Mouse (Mus musculus) MEL (cell line): ENCODE results near the gene P2rx7. TPM values are rescaled to one million over a fixed set of nuclear protein-coding genes. Genes with fewer than 3 reads are reported as not detected.
A peak's percentile ranks its signal among the peaks of the same experiment; 100 is the strongest.

Experiments
- DNase-seq: peaks from one replicate; pipeline ENCODE4 v3.0.0; 2011; ENCODE audit warnings: low read depth, low spot score
- H3K27ac ChIP-seq: 2 replicates; pipeline ENCODE4 v1.5.1; 2012; ENCODE audit warnings: low read depth, mild to moderate bottlenecking, control low read depth, low read length, moderate library complexity; ENCODE audit not compliant: control insufficient read depth
- H3K27me3 ChIP-seq, 2 experiments: fragments of 150-350 bp in 1 of 2; sonication (generic) in 1 of 2; 2 replicates each; pipeline ENCODE4 v1.6.1; 2012; ENCODE audit warnings: low read length in 2 of 2, mild to moderate bottlenecking in 2 of 2, improper control_type of control experiment in 1 of 2, moderate library complexity in 1 of 2; ENCODE audit not compliant: insufficient read depth in 2 of 2, control insufficient read depth in 1 of 2
- H3K36me3 ChIP-seq, 2 experiments: 2 replicates each; pipeline ENCODE4 v1.6.1; 2012 to 2014; ENCODE audit warnings: low read length in 2 of 2, improper control_type of control experiment in 1 of 2, inconsistent platforms in 1 of 2, mild to moderate bottlenecking in 1 of 2; ENCODE audit not compliant: insufficient read depth in 2 of 2, control insufficient read depth in 1 of 2
- H3K4me1 ChIP-seq, 2 experiments: fragments of 150-350 bp in 1 of 2; sonication (generic) in 1 of 2; 2 replicates each; pipeline ENCODE4 v1.6.1; 2012; ENCODE audit warnings: low read length in 2 of 2, improper control_type of control experiment in 1 of 2, mild to moderate bottlenecking in 1 of 2; ENCODE audit not compliant: insufficient read depth in 2 of 2, control insufficient read depth in 1 of 2
- H3K4me3 ChIP-seq, 2 experiments: fragments of 150-350 bp in 1 of 2; sonication (generic) in 1 of 2; 2 replicates each; pipeline ENCODE4 v1.5.1; 2012; ENCODE audit warnings: low read depth in 2 of 2, low read length in 2 of 2, mild to moderate bottlenecking in 2 of 2, moderate library complexity in 2 of 2, control low read depth in 1 of 2, improper control_type of control experiment in 1 of 2; ENCODE audit not compliant: control insufficient read depth in 1 of 2, insufficient read depth in 1 of 2
- H3K79me2 ChIP-seq: 2 replicates; pipeline ENCODE4 v1.6.1; 2012; ENCODE audit warnings: mild to moderate bottlenecking, low read length, moderate library complexity; ENCODE audit not compliant: control insufficient read depth, poor library complexity, insufficient read depth
- H3K9ac ChIP-seq: 2 replicates; pipeline ENCODE4 v1.6.1; 2012; ENCODE audit warnings: low read depth, mild to moderate bottlenecking, control low read depth, low read length, moderate library complexity; ENCODE audit not compliant: control insufficient read depth, poor library complexity, severe bottlenecking
- H3K9me3 ChIP-seq: fragments of 150-350 bp; sonication (generic); replicated peaks from 2 replicates; pipeline ENCODE4 v1.6.1; 2012; ENCODE audit warnings: mild to moderate bottlenecking, low read length, improper control_type of control experiment, moderate library complexity; ENCODE audit not compliant: insufficient read depth
- CTCF ChIP-seq, 3 experiments: IDR thresholded peaks in 2 of 3; conservative IDR thresholded peaks in 1 of 3; 2 replicates each; pipeline ENCODE4 v1.5.1; 2011 to 2012; ENCODE audit warnings: low read length in 3 of 3, low read depth in 2 of 3, mild to moderate bottlenecking in 2 of 3, improper control_type of control experiment in 1 of 3, inconsistent platforms in 1 of 3, mixed read lengths in 1 of 3, moderate library complexity in 1 of 3; ENCODE audit not compliant: control insufficient read depth in 1 of 3, insufficient read depth in 1 of 3, poor library complexity in 1 of 3, severe bottlenecking in 1 of 3
- ELF1 ChIP-seq: IDR thresholded peaks from 2 replicates; pipeline ENCODE4 v1.6.1; 2014; ENCODE audit warnings: low read depth, mild to moderate bottlenecking, inconsistent platforms, low read length, improper control_type of control experiment, moderate library complexity
- HCFC1 ChIP-seq: IDR thresholded peaks from 2 replicates; pipeline ENCODE4 v1.6.1; 2012; ENCODE audit warnings: low read depth, mild to moderate bottlenecking, inconsistent platforms, low read length, improper control_type of control experiment, moderate library complexity
- JUND ChIP-seq: IDR thresholded peaks from 2 replicates; pipeline ENCODE4 v1.6.1; 2011; ENCODE audit warnings: low read depth, mild to moderate bottlenecking, improper control_type of control experiment, low read length
- KAT2A ChIP-seq: conservative IDR thresholded peaks from 2 replicates; pipeline ENCODE4 v1.6.1; 2012; ENCODE audit warnings: low read depth, low read length, improper control_type of control experiment, inconsistent platforms
- MAFK ChIP-seq: IDR thresholded peaks from 2 replicates; pipeline ENCODE4 v1.6.1; 2011; ENCODE audit warnings: low read depth, mild to moderate bottlenecking, low read length, improper control_type of control experiment, borderline replicate concordance
- MAZ ChIP-seq: IDR thresholded peaks from 2 replicates; pipeline ENCODE4 v1.6.1; 2012; ENCODE audit warnings: low read depth, mild to moderate bottlenecking, inconsistent platforms, low read length, improper control_type of control experiment
- MYB ChIP-seq: IDR thresholded peaks from 2 replicates; pipeline ENCODE4 v1.6.1; 2011; ENCODE audit warnings: mild to moderate bottlenecking, low read depth, low read length, improper control_type of control experiment
- RAD21 ChIP-seq: IDR thresholded peaks from 2 replicates; pipeline ENCODE4 v1.6.1; 2011; ENCODE audit warnings: mild to moderate bottlenecking, low read depth, low read length, improper control_type of control experiment
- RCOR1 ChIP-seq: IDR thresholded peaks from 2 replicates; pipeline ENCODE4 v1.6.1; 2012; ENCODE audit warnings: low read depth, mild to moderate bottlenecking, inconsistent platforms, low read length, improper control_type of control experiment
- SMC3 ChIP-seq: IDR thresholded peaks from 2 replicates; pipeline ENCODE4 v1.6.1; 2011; ENCODE audit warnings: low read depth, low read length, improper control_type of control experiment
- TAL1 ChIP-seq: IDR thresholded peaks from 2 replicates; pipeline ENCODE4 v1.6.1; 2012; ENCODE audit warnings: mild to moderate bottlenecking, inconsistent platforms, low read length, moderate library complexity, mixed read lengths
- TBP ChIP-seq: IDR thresholded peaks from 2 replicates; pipeline ENCODE4 v1.8.0; 2011; ENCODE audit warnings: low read depth, low read length, improper control_type of control experiment
- UBTF ChIP-seq: IDR thresholded peaks from 2 replicates; pipeline ENCODE4 v1.6.1; 2012; ENCODE audit warnings: low read depth, mild to moderate bottlenecking, inconsistent platforms, low read length, improper control_type of control experiment, moderate library complexity, borderline replicate concordance; ENCODE audit not compliant: insufficient read depth
- USF1 ChIP-seq: IDR thresholded peaks from 2 replicates; pipeline ENCODE4 v1.6.1; 2014; ENCODE audit warnings: low read depth, mild to moderate bottlenecking, inconsistent platforms, low read length, improper control_type of control experiment, moderate library complexity
- USF2 ChIP-seq, 2 experiments: IDR thresholded peaks; 2 replicates each; pipeline ENCODE4 v1.6.1; 2011 to 2012; ENCODE audit warnings: improper control_type of control experiment in 2 of 2, low read length in 2 of 2, borderline replicate concordance in 1 of 2, inconsistent platforms in 1 of 2, low read depth in 1 of 2, mild to moderate bottlenecking in 1 of 2; ENCODE audit not compliant: insufficient read depth in 1 of 2
- ZMIZ1 ChIP-seq: IDR thresholded peaks from 2 replicates; pipeline ENCODE4 v1.6.1; 2012; ENCODE audit warnings: low read depth, mild to moderate bottlenecking, inconsistent platforms, low read length, improper control_type of control experiment, moderate library complexity
- ZNF384 ChIP-seq: IDR thresholded peaks from 2 replicates; pipeline ENCODE4 v1.6.1; 2012; ENCODE audit warnings: low read depth, mild to moderate bottlenecking, inconsistent platforms, low read length, improper control_type of control experiment
- polyA plus RNA-seq, 2 experiments: library from polyadenylated mRNA; stranded (reverse) in 1 of 2; unstranded in 1 of 2; fragments of >175 nt in 1 of 2; fragments of >200 nt in 1 of 2; gene quantifications; 2 replicates each; pipeline versions ENCODE4 v1.2.1 to v1.2.4; 2012; ENCODE audit warnings: low replicate concordance in 2 of 2, low read depth in 1 of 2; ENCODE audit not compliant: insufficient read length in 2 of 2, insufficient read depth in 1 of 2, missing spikeins in 1 of 2
- total RNA-seq: library from RNA; depleted of rRNA; stranded (reverse); fragments of 300-350 nt; gene quantifications from 2 replicates; pipeline ENCODE4 v1.2.3, GENCODE M21; 2012

P2rx7 gene
- total and polyA plus RNA-seq, 3 experiments = 29.3 to 254 (median 40.8) TPM

DNA sequence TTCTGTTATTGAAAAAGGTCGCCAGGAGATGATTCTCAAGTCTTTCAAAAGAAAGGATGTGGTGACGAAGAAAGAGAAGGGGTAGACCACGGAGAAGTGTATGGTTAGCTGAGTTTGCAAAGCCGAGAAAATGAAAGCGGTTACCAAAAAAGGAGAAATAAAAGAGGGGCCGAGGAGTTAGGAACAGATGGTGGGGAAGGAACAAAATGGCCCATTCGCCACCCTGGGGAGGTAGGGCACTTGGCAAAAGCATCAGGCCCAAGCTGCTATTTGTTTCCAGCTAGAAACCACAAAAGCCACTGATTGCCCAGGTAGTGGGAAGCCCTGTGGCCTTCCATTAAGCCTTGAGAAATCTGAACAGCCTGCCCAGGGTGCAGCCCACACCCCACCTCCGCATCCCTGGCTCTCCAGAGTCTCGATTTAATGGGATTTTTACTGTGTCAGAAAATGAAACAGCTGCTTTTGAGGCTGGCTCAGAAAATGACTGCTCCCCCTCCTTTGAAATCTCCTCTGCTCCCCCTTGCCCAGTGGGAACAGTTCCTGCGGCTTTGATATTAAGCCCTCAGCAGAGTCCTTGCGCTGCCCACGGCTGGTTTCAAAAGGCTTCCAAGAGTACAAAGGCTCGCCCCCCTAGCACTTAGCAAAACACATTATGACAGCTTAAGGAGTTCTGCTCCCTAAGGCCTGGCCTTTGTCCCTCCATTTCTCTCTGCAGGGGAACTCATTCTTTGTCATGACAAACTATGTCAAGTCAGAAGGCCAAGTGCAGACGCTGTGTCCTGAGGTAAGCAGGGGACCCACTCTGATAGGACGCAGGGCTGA lies 9.9 kb downstream of the P2rx7 start:
- H3K9me3 ChIP-seq = no peaks in the 10 kb centered on the region
- H3K4me3 ChIP-seq = no peak overlapping the region
- no peak for DNase-seq
- no peaks in the 10 kb centered on the region for H3K27me3 ChIP-seq
- peaks cover 20 to 38% of the 10 kb centered on the region in 2 experiments for H3K4me1 ChIP-seq
- H3K36me3 ChIP-seq = peaks cover 0 to 36% of the 10 kb centered on the region in 2 experiments; a peak in 3 of 4 replicates
- peak overlapping the region; percentile 12; the same call in 1 of the 2 replicates for H3K9ac ChIP-seq
- TF ChIP-seq CTCF (IDR thresholded peaks at IDR 0.05 in 2 of 3, conservative IDR thresholded peaks at IDR 0.05 in 1 of 3; ENCODE audit: control insufficient read depth in 1 of 3, insufficient read depth in 1 of 3, low read depth in 2 of 3, low read length in 3 of 3, poor library complexity in 1 of 3, severe bottlenecking in 1 of 3) (no peak), UBTF (no peak), ZNF384 (no peak), MYB (no peak), TAL1 (no peak), SMC3 (no peak)
- H3K27ac ChIP-seq = peak overlapping the region; percentile 37
- H3K79me2 ChIP-seq = peaks cover 20% of the 10 kb centered on the region

DNA sequence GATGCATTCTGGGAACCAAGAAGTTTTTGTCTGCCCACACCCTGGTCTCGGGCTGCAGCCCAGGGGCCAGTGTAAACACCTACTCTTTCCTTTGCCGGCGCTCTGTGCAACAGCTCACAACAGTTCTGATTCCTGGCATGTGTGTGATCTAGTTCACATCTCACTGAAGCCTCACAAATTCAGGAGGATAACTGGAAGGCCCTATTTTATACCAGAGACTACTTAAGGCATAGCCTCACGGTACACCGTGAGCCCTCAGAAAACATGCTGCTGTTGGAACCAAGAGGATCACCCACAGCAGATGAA lies 10.5 kb downstream of the P2rx7 start:
- peaks cover 0 to 34% of the 10 kb centered on the region in 2 experiments; a peak in 3 of 4 replicates for H3K36me3 ChIP-seq
- H3K9me3 ChIP-seq = no peaks in the 10 kb centered on the region
- TF ChIP-seq MAZ (no peak), KAT2A (no peak), ELF1 (no peak), JUND (no peak), RCOR1 (no peak), USF2 (IDR thresholded peaks at IDR 0.05; ENCODE audit: borderline replicate concordance in 1 of 2, insufficient read depth in 1 of 2, low read depth in 1 of 2, low read length in 2 of 2) (no peak), HCFC1 (no peak), USF1 (no peak), ZMIZ1 (no peak), RAD21 (no peak), TBP (no peak), MAFK (no peak), MYB (no peak)
- no peak overlapping the region for H3K27ac ChIP-seq
- no peak for DNase-seq
- peaks cover 17% of the 10 kb centered on the region for H3K79me2 ChIP-seq
- H3K9ac ChIP-seq = no peak overlapping the region
- no peaks in the 10 kb centered on the region for H3K27me3 ChIP-seq
- H3K4me1 ChIP-seq = peaks cover 20 to 36% of the 10 kb centered on the region in 2 experiments
- no peak overlapping the region for H3K4me3 ChIP-seq
